Mouse (Mus musculus) small intestine, adult 2 months (tissue): ENCODE results near the gene Aco2. TPM values are rescaled to one million over a fixed set of nuclear protein-coding genes. Genes with fewer than 3 reads are reported as not detected.

Experiments
- H3K27ac ChIP-seq: fragments of 200-500 bp; 2 replicates; pipeline ENCODE4 v1.5.1; 2012; ENCODE audit warnings: low read depth, low read length, control low read depth, inconsistent platforms; ENCODE audit not compliant: insufficient read depth
- H3K27me3 ChIP-seq: fragments of 200-500 bp; 2 replicates; pipeline ENCODE4 v1.6.1; 2012; ENCODE audit warnings: mild to moderate bottlenecking, moderate library complexity, low read length, inconsistent platforms; ENCODE audit not compliant: control insufficient read depth, insufficient read depth
- H3K36me3 ChIP-seq: fragments of 200-500 bp; 2 replicates; pipeline ENCODE4 v1.6.1; 2012; ENCODE audit warnings: mild to moderate bottlenecking, low read length, control low read depth, inconsistent platforms; ENCODE audit not compliant: control insufficient read depth, insufficient read depth
- H3K4me1 ChIP-seq: fragments of 200-500 bp; 2 replicates; pipeline ENCODE4 v1.6.1; 2012; ENCODE audit warnings: low read length, inconsistent platforms, mixed read lengths; ENCODE audit not compliant: control insufficient read depth, insufficient read depth, insufficient read length
- H3K4me3 ChIP-seq: fragments of 200-500 bp; 2 replicates; pipeline ENCODE4 v1.5.1; 2012; ENCODE audit warnings: low read depth, mild to moderate bottlenecking, control low read depth, inconsistent platforms, low read length, moderate library complexity
- CTCF ChIP-seq: fragments of 200-500 bp; IDR thresholded peaks from 2 replicates; pipeline ENCODE4 v1.5.1; 2012; ENCODE audit warnings: low read depth, mild to moderate bottlenecking, control low read depth, inconsistent platforms, low read length, moderate library complexity, mixed read lengths; ENCODE audit not compliant: insufficient replicate concordance, insufficient read length; ENCODE audit errors: extremely low read depth
- POLR2A ChIP-seq: fragments of 200-500 bp; IDR thresholded peaks from 2 replicates; pipeline ENCODE4 v1.6.1; 2012; ENCODE audit warnings: low read depth, mild to moderate bottlenecking, control low read depth, inconsistent platforms, low read length, moderate library complexity
- WGBS: fragments of 180-500 bp; shearing (Covaris S2); methylation state at CpG from one replicate; pipeline ENCODE4 v1.1.7; 2018; 5-methylcytosine and 5-hydroxymethylcytosine counted together
- polyA plus RNA-seq: library from polyadenylated mRNA; depleted of rRNA; stranded (reverse); fragments of >200 nt; gene quantifications from 2 replicates; pipeline ENCODE4 v1.2.3, GENCODE M21; 2012

The Aco2 gene
- polyA plus RNA-seq, 1 experiment, result 416 TPM

- WGBS, result 59% methylated on average over 2 of the region's 2 CpGs
- H3K4me3 ChIP-seq, result no peak overlapping the region
- peaks cover 79% of the 10 kb centered on the region for H3K36me3 ChIP-seq
- no peaks in the 10 kb centered on the region for H3K4me1 ChIP-seq
- H3K27ac ChIP-seq, result no peak overlapping the region
- no peak for TF ChIP-seq CTCF
- no peak for TF ChIP-seq POLR2A
- H3K27me3 ChIP-seq, result no peaks in the 10 kb centered on the region
Measured at GRCm38 (mm10) chr15:81912498-81912897, 40.4 kb downstream of the Aco2 start.

GRCm38 (mm10) chr15:81914668-81915067 lies 42.6 kb downstream of the Aco2 start:
- no peak overlapping the region for H3K27ac ChIP-seq
- H3K4me3 ChIP-seq, result no peak overlapping the region
- WGBS, result 61% methylated on average over 5 of the region's 5 CpGs
- peaks cover 67% of the 10 kb centered on the region for H3K36me3 ChIP-seq
- TF ChIP-seq POLR2A (no peak), CTCF (no peak)
- no peaks in the 10 kb centered on the region for H3K27me3 ChIP-seq
- H3K4me1 ChIP-seq, result no peaks in the 10 kb centered on the region

GRCm38 (mm10) chr15:81915663-81916062 lies 43.6 kb downstream of the Aco2 start:
- no peak for TF ChIP-seq CTCF
- no peak for TF ChIP-seq POLR2A
- peaks cover 57% of the 10 kb centered on the region for H3K36me3 ChIP-seq

GRCm38 (mm10) chr15:81917201-81917600 lies 45.1 kb downstream of the Aco2 start:
- H3K4me3 ChIP-seq, result no peak overlapping the region
- no peaks in the 10 kb centered on the region for H3K27me3 ChIP-seq
- H3K27ac ChIP-seq, result no peak overlapping the region
- H3K36me3 ChIP-seq, result peaks cover 45% of the 10 kb centered on the region
- 85% methylated on average over 12 of the region's 12 CpGs for WGBS
- TF ChIP-seq CTCF, result no peak
- TF ChIP-seq POLR2A, result no peak
- no peaks in the 10 kb centered on the region for H3K4me1 ChIP-seq

More at GRCm38 (mm10) chr15:81915663-81916062, 43.6 kb downstream of the Aco2 start:
- 84% methylated on average over 5 of the region's 5 CpGs for WGBS
- H3K27me3 ChIP-seq, result no peaks in the 10 kb centered on the region
- H3K4me1 ChIP-seq, result no peaks in the 10 kb centered on the region
- H3K27ac ChIP-seq, result no peak overlapping the region
- no peak overlapping the region for H3K4me3 ChIP-seq

GRCm38 (mm10) chr15:81917621-81918463 lies 45.7 kb downstream of the Aco2 start:
- TF ChIP-seq POLR2A (no peak), CTCF (peak; percentile 81; the same call in 1 of the 2 replicates)
- Histone ChIP-seq H3K27me3 (no peaks in the 10 kb centered on the region), H3K27ac (no peak overlapping the region), H3K4me1 (no peaks in the 10 kb centered on the region), H3K4me3 (no peak overlapping the region), H3K36me3 (peaks cover 38% of the 10 kb centered on the region)
- 57% methylated on average over 6 of the region's 6 CpGs for WGBS

- no peaks in the 10 kb centered on the region for H3K4me1 ChIP-seq
- 62% methylated on average over 5 of the region's 5 CpGs for WGBS
Measured at GRCm38 (mm10) chr15:81919062-81919461, 47.0 kb downstream of the Aco2 start.

GRCm38 (mm10) chr15:81920546-81921217 lies 48.6 kb downstream of the Aco2 start:
- Histone ChIP-seq H3K36me3 (peaks cover 12% of the 10 kb centered on the region), H3K27me3 (no peaks in the 10 kb centered on the region), H3K27ac (no peak overlapping the region), H3K4me3 (no peak overlapping the region), H3K4me1 (peaks cover 4% of the 10 kb centered on the region)
- WGBS, result 88% methylated on average over 10 of the region's 10 CpGs
- TF ChIP-seq POLR2A, result no peak
- TF ChIP-seq CTCF, result no peak

More at GRCm38 (mm10) chr15:81919062-81919461, 47.0 kb downstream of the Aco2 start:
- TF ChIP-seq CTCF (no peak), POLR2A (no peak)
- no peak overlapping the region for H3K4me3 ChIP-seq
- H3K36me3 ChIP-seq, result peaks cover 26% of the 10 kb centered on the region
- H3K27me3 ChIP-seq, result no peaks in the 10 kb centered on the region
- no peak overlapping the region for H3K27ac ChIP-seq
